Mouse (Mus musculus) adrenal gland, postnatal 4 days (tissue): ENCODE measurements around the gene Steap3. TPM values are rescaled to one million over a fixed set of nuclear protein-coding genes. Genes with fewer than 3 reads are reported as not detected.
A peak's percentile ranks its signal among the peaks of the same experiment; 100 is the strongest.
"Not testable (repeated sequence)": the region's sequence is repeated elsewhere in the genome, so short reads cannot be mapped to it uniquely, and the experiment has no call there.

Experiments
- DNase-seq, 2 experiments: peaks; one replicate each; pipeline ENCODE4 v3.0.0; 2021 to 2022; ENCODE audit warnings: low spot score in 2 of 2, mixed read lengths in 2 of 2
- long read RNA-seq, 2 experiments: library from polyadenylated mRNA; stranded (forward); transcript quantifications; one replicate each; pipeline ENCODE4 v2.0.0; 2021
- total RNA-seq, 2 experiments: library from RNA; stranded (reverse); gene quantifications; 2 replicates each; pipeline ENCODE4 v1.2.3; 2021

The Steap3 gene
- total RNA-seq = 10 to 100 TPM; 31.0 to 35.7 TPM
- long read RNA-seq, experiment 1, transcript Steap3-202 (5 exons, 2,752 nt) = major isoform, 7 of 17 reads
- long read RNA-seq, experiment 1, partial matches to known transcripts = 10 of 17 reads
- long read RNA-seq, experiment 1, other reads (novel, unspliced or antisense) = 0 of 17 reads
- long read RNA-seq, experiment 2, transcript Steap3-202 (5 exons, 2,752 nt) = major isoform, 23 of 35 reads
- long read RNA-seq, experiment 2, partial matches to known transcripts = 6 of 35 reads
- long read RNA-seq, experiment 2, other reads (novel, unspliced or antisense) = 5 of 35 reads

DNA sequence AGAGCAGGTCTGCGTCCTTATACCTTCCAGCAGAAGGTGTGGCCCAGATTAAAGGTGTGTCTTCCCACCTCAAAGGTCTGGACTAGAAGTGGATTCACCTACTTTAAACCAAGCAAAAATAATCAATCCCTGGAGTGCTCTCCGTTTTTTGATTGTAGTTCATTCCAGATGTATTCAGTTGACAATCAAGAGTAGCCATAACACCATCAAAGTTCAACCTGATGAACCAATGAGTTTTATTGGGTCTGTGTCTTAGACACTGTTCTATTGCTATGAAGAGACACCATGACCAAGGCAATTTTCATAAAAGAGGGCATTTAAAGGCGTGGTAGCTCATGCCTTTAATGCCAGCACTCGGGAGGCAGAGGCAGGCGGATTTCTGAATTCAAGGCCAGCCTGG, at the start of gene Steap3:
Steap3 (minus strand) TSS at position 101 of the 400 bp plus-strand sequence.
- DNase-seq = no peak

DNA sequence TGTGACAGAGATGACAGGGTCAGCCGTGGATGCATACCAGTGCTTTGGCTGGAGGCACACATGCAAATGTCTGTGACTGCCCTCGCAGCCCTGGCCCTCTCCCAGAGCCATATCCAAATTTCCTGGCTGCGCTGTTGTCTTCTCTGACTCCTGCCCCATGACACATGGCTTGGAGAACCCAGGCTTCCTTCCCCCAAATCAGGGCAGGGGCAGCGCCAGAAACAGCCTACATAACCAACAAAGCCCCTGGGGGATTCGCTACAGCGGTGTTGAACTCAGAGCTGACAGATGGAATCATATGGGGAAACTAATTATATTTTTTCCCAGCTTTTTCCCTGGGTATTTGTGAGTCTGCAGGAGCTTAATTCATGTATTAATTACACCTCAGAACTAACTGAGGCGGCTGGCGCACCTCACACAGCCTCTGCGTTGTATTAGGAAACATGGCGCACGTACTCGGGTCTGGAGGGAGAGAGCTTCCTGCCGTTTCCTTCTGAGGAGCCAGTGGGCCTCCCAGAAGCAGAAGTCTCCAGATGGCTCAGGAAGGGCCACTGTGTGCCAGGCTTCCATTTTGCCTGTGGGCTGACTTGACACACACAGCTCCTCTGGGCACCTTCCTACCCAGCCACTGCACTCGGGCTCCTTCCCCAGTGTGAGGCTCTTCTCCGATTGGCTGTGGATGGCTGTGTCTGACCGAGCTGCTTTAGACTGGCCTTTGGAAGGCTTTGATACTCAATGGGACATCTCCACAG, 48.9 kb upstream of the Steap3 start:
- no peak for DNase-seq

DNA sequence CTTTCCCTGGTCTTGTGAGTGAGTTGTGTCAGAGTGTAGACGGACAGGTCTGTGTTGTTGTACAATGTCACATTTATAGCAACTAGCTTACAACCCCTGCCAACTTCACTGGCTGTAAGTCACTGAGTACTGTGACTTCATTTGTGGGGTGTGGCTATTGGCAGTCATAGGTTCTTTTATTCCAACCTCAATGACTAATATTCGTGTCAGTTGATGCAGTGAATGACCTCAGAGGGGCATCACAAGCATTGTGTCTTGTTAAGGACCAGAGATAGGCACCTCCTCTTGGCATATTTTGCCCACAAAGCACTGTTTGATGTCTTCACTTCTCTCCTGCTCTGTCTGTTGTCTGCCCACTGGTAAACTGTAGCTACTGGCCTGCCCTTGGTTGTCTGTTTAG, 33.3 kb upstream of the Steap3 start:
- no peak for DNase-seq

DNA sequence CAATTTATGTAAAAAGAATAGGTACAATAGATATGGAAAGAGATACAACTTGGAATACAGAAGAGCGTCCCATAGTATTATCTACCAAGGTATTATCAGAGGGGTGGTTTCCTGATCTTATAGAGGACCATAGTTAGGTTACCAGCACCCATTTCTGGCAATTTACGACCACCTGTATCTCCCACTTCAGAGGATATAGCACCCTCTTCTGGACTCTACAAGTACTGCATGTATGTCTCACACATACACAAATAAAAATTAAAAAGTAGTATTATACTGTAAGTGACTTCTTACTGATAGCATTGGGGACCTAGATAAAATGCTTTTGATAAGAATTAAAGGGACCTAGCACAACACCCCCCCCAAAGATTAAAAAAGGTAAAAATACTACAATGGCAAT, 24.4 kb upstream of the Steap3 start:
- DNase-seq = no peak

DNA sequence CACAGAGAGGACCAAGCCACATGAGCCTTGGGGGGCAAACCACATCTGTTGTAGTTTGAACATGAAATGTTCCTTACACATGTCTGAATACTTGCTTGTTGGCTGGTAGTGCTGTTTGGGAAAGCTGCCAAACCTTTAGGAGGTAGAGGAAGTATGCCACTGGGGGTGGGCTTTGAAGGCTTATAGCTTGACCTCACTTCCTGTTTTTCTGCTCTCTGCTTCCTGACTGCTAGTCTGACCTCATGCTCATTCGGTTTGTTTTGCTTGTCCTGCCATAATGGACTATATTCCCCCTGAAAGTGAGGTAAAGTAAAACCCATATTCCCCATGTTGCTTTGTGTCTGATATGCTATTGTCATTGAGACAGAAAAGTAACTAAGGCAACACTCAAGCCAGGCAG, 21.3 kb upstream of the Steap3 start:
- DNase-seq = no peak

DNA sequence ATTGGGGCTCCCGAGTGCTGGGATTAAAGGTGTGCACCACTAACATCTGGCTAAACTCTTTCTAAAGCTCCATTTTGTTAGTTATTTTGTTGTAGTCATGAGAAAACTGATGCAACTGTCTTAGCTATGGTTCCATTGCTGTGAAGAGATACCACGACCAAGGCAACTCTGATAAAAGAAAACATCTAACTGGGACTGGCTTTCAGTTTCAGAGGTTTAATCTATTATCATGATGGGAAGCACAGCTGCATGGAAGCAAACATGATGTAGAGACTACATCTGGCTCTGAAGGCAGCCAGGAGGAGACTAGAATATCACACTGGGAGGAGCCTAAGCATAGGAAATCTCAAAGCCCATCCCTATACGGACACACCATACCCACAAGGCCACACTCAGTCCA, 19.2 kb upstream of the Steap3 start:
- DNase-seq = no peak

DNA sequence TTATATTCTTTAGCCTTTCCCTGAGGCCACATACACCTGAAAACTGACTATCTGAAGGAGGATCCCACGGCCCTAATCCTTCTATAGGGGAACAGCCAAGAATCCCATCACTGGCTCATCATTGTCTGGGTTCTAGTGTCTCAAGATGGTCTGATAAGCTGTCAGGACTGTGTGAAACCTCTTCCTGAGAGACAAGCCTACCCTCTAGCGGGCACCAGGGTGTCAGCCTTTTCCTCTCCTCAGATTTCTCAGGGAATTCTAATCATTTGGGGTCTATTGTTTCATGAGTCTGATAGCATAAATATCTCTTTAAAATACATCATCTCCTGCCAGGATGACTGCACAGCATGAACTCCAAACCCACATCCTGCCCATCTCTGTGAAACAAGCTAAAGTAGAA, 17.3 kb upstream of the Steap3 start:
- no peak for DNase-seq

DNA sequence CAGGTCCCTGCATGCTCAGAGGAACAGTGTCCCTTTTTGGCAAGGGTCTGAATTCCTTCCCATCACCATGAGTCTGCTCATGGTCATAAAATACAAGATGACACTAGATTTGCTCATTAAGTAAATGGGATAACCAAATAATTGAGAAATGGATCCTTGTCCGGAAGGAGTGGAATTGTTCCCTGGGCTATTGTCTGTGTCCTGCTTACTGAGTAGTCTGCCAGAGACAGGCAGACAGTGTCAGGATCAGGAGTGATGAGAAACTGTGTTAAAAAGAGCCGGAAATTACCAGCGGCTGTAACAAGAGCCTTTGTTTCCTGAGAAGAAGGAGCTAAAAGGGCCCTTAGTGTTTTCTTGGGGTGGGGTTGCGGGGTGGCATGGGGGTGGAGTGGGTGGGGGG, 15.2 kb upstream of the Steap3 start:
- DNase-seq = no peak

DNA sequence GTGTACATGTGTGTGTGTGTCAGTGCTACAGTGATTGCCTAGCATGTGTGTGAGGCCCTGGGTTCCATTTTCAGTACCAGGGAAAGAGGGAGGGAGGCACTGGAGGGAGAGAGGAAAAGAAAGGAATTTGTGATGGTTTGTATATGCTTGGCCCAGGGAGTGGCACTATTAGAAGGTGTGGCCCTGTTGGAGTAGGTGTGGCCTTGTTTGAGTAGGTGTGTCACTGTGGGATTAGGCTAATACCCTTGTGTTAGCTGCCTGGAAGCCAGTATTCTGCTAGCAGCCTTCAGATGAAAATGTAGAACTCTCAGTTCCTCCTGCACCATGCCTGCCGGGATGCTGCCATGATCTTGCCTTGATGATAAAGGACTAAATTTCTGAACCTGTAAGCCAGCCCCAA, 3.6 kb upstream of the Steap3 start:
- not testable (repeated sequence) for DNase-seq

DNA sequence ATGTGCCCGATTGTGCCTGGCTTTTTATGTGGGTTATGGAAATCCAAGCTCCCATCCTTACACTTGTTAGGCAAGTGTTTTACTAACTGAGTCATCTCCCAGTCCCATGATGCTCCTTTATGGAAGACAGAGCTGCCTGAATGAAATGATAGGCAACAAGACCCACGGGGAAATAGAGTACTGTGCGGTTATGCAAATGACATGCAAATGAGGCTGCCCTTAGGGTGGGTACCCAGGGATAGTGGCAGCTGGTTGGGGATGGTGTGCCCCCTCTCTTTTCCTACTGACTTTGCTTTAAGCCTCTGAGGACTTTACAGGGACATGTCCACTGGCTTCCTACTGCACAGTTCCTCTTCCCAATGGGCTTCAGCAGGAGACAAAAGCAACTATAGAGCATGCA, 2.7 kb upstream of the Steap3 start:
- no peak for DNase-seq

DNA sequence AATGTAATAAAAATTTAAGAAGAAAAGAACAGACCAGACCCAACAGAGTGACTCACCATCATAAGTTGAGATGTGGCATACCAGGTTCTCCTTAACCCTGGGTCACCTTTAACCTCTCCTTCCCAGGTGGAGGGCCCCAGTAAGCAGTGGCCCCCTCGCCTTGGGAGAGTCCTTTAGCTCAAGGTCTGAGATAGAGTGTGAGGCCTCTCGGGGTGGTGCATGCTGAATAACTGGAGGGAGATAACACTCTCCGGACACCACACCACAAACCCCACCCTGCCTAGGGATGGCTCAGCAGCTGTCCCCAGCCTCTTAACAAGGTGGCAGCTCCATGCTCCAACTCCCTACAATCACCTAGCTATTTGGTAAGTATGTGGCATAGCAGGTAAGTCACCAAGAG, 1.6 kb downstream of the Steap3 start:
- no peak for DNase-seq

DNA sequence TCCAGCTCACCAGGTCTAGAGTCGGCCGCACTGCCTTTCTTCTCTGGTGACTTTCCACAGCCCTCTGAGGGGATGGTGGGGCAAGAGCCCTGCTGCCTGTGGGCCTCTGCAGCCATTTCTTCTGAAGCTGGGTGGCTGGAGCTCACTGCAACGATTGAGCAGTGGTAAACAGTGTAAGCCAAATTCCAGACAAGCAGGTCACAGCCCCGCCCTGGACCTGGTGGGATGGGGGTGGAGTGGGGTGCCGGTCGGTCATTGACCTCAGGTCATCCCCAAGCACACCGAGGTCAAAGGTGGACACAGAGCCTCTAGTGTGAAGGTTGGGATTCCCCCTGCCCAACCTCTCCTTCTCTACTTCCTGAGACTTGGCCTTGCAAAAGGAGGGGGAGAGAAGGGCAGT, 2.4 kb downstream of the Steap3 start:
- DNase-seq = no peak

DNA sequence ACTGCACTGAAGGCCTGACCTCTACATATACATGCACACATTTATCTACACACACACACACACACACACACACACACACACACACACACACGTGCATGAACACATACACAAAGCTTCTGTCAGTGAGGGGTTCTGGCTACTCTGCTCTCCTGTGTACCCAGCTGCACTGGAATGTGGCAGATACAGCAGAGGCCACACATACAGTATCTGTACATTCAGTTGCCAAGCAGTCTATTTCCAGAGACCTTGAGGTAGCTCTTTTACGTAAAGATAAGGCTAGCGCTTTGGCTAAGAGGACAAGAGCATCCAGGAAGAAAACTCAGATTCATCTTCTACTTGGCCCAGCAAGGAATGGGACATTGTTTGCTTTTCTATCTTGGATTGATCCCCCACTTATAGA, 4.9 kb downstream of the Steap3 start:
- DNase-seq = no peak

DNA sequence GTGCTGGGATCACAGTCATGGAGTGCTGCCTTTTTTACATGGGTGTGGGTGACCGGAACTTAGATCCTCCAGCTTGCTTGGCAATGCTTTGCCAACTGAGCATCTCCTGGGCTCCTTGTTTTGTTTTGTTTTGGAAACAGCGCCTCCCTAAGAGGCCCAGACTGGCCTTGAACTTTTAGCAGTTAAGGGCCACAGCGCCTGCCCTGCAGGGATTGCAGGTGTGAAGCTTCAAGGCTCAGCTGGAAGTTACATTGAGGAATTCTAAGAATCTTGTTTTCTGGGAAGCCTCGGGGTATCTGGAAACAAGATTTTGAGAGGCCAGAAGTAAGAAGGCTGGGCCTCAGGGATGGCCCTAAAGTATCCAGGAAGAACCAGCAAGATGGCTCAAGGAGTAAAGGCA, 6.0 kb downstream of the Steap3 start:
- DNase-seq = no peak

DNA sequence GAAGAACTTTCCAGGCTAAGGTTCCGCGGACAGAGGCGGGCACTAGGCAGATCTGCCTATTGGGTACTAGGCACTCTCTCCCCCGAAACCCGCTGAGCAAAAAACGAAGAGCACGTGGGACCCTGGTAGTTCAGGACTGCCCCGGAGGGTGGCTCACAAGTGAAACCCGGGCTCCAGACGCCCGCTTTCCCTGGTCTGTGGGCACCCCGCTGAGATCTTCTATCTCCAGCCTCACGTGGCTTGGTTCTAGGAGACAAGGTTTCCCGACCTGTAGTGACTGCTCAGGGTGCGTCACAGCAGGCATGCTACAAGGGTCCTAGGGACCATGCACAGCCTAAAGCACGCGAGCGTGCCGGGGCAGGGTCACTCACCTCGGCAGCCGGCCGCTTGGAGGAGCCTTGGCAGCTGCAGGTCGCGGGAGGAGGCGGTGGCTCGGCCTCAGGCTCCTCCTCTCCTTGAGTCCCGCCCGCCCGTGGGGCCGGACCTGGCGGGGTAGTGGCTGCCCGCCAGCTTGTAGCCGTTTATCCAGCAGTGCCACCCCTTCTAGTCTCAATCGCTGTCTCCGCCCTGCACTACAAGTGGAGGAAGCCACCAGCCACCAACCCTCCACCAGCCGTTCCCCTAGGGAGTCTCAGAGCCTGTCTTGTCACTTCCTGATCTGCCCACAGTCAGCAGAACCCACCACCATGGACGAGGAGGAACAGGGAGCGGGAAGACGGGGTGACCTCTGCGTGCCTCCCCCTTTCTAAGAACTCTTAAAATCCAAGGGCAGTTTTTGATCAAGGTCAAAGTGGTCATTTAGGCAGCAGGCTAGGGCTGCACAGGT, 7.4 kb downstream of the Steap3 start:
- DNase-seq = peak; percentile 79 to 82

DNA sequence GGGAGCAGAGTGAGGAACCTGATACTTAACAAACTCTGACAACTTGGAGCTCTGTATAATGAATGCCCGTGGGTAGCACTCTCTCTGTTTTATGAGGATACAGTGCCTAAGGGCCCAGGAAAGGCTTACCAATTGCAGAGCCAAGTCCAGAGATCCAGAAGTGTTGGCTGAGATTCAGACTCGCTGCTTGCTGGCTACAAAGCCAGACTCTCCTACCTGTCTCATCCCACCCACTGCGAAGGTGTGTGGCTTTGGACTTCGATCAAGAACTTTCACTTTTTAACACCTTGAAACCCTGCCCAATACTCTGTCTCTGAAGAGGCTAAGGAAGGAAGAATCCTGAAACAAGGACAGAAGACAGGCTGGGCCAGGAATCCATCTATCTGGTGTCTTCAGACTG, 9.3 kb downstream of the Steap3 start:
- no peak for DNase-seq

DNA sequence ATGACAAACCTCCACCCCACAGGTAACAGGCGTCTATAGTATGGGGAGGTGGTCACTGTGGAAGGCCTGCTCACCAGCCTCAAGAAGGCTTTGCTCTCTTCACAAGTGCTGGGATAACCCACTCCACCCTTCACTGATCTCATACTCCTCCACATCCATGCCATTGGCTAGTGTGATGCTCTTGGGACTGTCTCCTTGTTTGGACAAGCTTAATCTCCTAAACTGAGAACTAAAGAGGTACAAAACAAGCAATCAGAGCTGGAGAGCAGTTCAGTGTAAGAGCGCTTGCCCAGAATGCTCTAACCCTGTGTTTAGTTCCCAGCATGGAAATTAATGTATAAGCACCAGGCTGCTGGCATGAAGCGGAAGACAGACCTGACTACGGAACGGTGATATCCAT, 11.3 kb downstream of the Steap3 start:
- no peak for DNase-seq

DNA sequence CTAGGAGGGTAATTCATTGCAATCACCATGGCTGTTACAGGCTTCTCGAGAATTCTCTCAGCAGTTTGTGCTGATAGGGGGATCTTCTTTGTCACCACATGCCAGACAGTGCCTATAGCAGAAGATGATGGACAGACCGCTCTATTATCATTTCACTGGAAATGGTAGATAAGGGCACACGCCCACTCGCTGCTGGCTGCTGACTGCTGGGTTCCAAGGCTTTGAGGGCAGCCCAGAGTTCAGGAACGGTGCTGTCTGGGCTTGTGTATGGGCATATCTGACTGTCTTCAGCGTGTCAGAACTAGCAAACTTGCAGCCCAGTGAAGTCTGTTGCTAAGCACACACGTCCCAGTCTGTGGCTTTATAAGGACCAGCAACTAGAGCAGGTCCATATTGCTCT, 13.3 kb downstream of the Steap3 start:
- DNase-seq = no peak

DNA sequence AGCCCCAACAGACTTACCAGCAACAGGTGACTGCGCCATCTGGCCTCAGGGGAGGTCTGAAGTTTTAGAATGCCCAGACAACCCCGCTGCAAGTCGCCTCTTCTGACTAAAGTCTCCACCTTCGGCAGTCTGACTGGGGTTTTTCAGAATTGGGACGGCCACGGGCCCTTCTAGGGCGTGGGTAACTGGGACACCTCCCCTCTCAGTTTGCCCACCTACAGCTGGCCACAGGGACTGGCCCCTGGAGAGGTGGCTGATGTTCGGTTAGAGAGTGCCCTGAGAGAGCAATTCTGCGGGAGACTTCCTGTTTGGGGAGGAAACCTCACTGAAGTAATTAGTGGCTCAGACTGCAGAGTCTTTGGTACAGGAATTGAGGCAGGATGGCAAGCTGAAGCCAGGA, 13.8 kb downstream of the Steap3 start:
- no peak for DNase-seq

DNA sequence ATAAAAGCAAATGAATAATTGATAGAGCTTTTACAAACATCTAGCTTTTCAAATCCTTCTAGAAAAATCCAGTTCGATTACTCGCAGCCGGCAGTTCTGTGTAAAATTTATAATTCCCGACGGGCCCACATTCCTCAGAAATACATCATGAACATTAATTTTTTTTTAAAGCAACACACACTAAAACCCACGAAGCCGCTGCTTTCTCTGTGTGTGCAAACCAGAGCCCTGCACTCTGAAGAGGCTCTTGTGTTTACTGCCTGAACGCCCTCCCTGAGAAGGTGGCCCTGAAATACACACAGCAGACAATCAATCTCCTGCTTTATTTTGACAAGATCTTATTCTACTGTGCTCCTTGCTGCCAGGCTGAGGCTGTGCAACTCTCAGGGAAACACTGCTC, 14.3 kb downstream of the Steap3 start:
- no peak for DNase-seq

DNA sequence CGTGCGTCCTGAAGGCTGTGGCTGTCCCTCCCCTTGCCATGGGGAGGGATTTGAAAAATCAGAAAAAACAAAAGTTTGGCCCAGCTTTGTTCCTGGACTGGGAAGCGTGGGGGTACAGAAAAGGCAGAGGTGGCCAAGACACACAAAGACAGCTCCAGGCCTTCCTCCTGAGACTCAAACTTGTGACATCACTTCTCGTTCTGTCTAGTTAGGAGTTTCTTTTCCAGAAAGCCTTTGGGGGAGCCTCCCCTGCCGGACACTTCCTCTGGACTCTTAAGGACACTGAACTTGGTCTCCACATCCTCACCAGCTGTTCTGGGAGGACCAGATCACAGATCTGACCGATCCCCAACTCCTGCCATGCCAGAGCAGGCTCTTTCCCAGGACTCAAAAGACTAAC, 18.8 kb downstream of the Steap3 start:
- no peak for DNase-seq

DNA sequence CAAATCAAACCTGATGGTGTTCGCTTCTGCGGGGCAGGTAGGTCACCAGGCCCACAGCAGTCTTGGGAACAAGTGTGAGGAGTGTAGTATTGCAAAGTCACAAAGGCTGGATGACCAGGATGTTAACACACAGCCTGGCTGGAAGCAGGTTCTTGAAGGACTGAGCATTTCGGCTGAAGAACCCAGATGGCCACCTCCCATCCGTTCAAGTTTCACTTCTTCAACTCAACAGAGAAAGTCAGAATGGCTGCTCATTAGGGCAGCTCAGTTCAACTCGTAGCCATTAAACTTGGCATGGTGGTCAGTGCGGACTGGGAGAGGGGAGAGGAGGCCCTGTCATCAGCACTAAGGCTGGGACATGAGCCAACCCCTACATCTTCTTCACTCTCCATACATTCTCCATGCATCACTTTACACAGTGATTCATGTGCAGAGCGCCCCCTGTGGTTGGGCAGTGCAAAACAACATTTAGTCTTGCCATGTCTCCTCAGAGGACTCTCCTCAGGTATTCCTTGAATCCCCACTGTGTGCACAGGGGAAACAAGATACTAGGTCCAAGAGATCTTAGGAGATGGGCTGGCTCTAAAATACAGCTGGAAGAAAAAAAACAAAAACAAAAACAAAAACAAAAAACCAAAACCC, 19.9 kb downstream of the Steap3 start:
- no peak for DNase-seq
